Mouse (Mus musculus) mature B cell (primary cell): ENCODE measurements around the gene H1f0.
"Not testable (repeated sequence)": the region's sequence is repeated elsewhere in the genome, so short reads cannot be mapped to it uniquely, and the experiment has no call there.

Source experiments
- in situ Hi-C: fragments of 300-500 bp; cut with MboI; formaldehyde crosslinking; loops from 2 replicates; pipeline ENCODE4 v1.14.3; 2019

The H1f0 gene

DNA sequence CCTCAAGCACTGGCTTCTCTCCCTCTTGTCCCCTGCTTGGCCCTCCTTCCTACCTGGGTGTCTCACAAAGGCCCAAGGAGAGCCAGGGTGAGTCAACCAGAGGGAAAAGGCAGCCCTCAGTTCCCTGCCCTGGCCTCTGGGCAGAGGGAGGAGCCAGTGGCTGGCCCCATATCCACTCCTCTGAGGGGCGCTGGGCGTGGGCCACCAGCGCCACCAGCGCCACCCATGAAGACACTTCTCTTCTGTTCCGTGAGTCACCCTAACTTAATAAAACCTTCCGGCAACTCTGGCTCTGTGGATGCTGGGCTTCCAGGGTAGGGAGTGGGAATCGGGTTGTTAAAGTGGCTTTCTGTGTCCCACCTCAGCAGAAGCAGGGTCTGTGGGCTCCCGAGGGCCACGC lies 22.7 kb upstream of the H1f0 start:
- in situ Hi-C loops: no loop called here

DNA sequence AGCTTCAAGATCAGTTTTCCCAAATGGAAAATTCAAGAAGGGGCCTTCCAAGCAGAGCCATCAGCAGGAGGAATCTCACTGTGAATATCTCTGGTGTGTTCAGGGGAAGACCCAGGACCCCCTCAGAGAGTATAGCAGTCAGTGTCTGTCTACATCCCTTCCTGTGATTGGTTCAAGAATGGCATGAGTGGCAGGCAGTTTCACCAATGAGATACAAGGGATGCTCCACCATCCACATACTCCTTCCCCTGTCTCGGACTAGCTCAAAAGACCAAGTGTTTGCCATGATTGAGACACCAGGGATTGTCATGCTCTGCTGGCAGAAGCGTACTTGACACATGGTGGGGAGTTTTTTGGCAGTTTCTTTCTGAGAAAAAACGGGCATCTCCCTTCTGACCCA lies 21.6 kb upstream of the H1f0 start:
- in situ Hi-C loops: no loop called here

GRCm38 (mm10) chr15:79007059-79007458 lies 21.2 kb upstream of the H1f0 start:
- in situ Hi-C loops: no loop called here

DNA sequence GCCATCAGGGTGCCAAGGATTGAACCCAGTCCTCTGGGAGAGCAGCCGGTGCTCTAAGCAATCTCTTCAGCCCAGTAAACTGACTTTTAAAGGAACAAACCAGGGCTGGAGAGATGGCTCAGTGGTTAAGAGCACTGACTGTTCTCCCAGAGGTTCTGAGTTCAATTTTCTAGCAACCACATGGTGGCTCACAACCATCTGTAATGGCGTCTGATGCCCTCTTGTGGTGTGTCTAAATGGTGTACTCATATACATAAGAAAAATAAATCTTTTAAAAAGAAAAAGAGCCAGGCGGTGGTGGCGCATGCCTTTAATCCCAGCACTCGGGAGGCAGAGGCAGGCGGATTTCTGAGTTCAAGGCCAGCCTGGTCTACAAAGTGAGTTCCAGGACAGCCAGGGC lies 20.4 kb upstream of the H1f0 start:
- in situ Hi-C loops: not testable (repeated sequence)

DNA sequence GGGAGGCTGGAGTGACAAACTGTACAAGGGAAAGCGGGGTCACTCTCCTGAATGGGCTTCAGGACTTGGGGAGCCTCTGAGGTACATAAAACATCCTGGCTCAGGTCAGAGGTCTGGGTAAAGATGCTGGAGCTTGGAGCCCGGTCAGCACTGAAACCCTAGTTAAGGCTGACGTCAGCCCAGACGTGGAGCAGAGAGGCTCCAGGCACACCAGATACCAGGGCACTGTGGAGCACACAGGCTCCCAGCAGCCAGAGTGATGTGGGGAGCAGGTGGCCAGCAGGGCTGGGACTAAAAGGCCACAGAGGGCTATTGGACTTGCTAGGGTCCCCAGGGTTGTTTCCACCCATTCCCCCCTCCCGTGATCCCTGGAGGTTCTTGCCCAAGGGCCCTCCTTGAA lies 18.5 kb upstream of the H1f0 start:
- in situ Hi-C loops: no loop called here

- in situ Hi-C loops: no loop called here
Observed at GRCm38 (mm10) chr15:79011550-79011949, 16.7 kb upstream of the H1f0 start.

GRCm38 (mm10) chr15:79013382-79013781 lies 14.9 kb upstream of the H1f0 start:
- in situ Hi-C loops: no loop called here

- in situ Hi-C loops: no loop called here
Observed at GRCm38 (mm10) chr15:79018191-79018590, 10.1 kb upstream of the H1f0 start.

- in situ Hi-C loops: no loop called here
Observed at GRCm38 (mm10) chr15:79018886-79019285, 9.4 kb upstream of the H1f0 start.

- in situ Hi-C loops: no loop called here
Observed at GRCm38 (mm10) chr15:79022671-79023230, 5.5 kb upstream of the H1f0 start.

- in situ Hi-C loops: no loop called here
Observed at GRCm38 (mm10) chr15:79023366-79023765, 4.9 kb upstream of the H1f0 start.

DNA sequence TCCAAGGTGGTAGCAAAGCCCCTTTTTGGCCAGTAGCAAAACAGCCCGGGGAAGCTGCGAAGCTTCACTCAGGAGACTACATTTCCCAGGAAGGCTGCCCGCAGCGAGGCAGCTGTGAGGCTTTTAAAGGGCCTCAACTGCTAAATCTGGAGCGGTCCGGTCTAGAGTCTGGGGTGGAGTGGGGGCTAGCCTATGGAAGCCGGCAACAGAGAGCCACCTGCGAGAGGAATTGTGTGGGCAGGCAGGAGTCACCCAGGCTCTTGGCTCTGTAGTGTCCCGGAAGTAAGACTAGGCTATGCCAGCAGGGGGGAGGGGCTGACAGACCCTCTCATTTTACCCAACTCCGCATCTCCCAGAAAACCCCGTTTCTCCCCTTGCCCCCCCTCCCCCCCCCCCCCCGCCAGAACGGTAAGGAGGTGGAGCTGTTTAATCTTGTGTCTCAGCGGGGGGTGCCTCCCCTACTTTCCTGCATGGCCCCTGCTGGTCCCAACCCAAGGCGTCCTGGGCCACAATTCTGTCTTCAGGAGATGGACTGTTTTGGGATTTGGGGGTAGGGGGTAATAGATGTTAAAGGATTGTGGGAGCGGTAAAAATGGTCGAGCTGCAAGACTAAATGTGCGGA lies 2.5 kb upstream of the H1f0 start:
- in situ Hi-C loops: no loop called here

DNA sequence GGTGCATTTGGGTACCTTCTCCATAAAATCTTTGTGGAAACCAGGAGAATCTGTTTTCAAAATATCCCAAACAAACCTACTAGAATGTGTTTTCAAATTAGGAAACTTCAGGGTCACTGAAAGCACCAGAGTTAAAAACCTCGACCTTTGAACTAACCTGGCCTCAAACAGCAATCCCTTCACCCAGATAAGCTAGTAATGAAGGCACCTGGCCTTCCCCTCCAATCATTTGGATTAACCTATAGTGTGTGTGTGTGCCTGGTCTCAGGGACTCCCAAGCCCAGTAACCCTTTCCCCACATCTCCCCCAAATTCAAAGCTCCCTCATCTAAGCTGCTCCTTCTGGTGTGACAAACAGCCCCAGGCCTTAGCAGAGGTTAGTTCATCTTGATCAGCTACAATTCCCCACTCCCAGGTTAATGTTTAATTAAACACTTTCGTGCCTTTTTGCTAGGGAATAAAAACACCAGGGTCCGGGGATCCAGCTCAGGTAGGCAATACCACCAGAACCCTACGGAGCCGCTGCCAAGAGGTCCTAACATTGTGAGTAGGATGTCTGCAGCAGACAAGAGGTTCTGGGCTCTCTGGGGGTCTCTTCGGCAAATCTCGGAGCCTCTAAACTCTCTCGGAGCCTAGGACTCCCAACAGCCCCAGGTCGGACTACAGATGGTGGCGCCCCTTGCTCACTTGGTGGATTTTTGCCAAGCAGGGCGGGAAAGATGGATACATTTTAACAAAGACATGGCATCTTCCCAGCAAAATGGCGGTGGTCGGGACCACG lies 1.5 kb upstream of the H1f0 start:
- in situ Hi-C loops: no loop called here

DNA sequence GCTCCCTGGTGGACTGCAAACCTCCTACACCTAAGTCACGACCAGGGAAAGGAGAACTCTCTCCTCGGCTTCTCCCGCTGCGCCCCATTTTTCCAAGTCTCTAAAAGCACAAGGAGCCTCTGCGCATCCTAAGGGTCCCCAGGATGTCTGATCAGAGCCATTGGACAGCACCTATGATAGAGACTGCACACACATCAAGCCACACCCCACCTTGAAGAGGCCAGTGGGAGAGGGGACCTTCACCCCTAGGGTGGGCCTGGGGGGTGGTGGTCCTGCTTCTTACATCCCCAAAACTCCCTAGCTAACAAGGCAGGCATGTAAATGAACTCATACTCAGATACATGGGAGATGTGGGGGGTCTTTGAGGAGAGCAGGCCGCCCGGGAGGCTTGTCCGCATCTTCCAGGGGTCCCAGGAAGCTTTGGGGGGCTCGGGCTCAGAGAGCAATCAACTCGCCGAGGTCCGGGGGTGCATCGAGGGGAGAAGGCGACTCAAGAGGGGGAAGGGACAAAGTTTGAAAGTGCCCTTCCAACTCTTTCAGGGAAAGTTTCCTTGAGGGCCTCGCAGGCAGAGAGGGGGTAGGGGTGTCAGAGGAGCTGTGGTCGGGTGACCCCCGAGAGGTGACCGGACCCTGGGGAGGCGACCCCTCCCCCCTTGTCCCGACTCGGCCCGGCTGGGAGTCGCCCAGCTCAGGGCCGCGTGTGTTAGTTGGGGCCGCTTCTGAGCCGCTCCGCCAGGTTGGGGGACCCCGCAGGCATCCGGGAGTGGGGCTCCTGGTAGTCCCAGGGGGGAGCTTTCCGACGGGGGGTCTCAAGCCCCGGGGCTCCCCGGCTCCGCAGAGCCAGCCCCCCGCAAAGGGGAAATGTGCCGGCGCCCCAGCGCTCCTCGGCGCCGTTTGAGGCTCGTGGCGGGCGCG lies 702 bp upstream of the H1f0 start:
- in situ Hi-C loops: no loop called here

- in situ Hi-C loops: no loop called here
Observed at GRCm38 (mm10) chr15:79028823-79029484, 704 bp downstream of the H1f0 start.

DNA sequence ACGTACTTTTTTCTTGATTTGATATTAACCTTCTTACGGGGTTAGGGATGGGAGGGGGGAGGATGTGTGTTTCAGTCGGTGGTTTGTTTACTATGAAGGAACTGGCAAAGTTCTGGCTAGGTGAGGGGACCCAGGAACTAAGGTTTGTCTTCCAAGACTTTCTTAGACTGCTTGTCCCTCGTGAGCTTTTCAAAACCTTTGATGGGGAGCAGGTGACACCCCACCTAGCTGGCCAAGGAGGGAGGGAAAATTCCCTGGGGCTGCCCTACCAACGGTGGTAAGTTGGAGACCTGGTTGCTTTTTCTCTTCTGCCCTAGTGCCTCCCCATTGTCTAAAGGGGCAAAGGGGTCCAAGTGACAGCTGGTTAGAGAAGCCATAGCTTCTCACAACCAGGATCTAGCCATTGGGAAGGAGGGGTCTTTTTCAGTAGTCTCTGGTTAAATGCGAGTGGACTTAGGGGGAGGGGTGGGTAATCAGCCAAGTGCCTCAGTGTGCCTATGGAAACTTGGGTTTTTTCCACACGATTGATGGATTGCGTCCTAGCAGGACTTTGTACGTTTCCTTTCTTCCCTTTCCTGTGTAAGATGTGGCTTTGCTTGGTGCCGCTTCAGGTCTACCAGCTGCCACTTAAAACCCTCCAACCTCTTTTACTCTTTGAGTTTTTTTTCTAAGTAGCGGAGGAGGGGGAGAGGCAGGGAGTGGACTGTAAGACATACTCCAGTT lies 1.4 kb downstream of the H1f0 start:
- in situ Hi-C loops: no loop called here

DNA sequence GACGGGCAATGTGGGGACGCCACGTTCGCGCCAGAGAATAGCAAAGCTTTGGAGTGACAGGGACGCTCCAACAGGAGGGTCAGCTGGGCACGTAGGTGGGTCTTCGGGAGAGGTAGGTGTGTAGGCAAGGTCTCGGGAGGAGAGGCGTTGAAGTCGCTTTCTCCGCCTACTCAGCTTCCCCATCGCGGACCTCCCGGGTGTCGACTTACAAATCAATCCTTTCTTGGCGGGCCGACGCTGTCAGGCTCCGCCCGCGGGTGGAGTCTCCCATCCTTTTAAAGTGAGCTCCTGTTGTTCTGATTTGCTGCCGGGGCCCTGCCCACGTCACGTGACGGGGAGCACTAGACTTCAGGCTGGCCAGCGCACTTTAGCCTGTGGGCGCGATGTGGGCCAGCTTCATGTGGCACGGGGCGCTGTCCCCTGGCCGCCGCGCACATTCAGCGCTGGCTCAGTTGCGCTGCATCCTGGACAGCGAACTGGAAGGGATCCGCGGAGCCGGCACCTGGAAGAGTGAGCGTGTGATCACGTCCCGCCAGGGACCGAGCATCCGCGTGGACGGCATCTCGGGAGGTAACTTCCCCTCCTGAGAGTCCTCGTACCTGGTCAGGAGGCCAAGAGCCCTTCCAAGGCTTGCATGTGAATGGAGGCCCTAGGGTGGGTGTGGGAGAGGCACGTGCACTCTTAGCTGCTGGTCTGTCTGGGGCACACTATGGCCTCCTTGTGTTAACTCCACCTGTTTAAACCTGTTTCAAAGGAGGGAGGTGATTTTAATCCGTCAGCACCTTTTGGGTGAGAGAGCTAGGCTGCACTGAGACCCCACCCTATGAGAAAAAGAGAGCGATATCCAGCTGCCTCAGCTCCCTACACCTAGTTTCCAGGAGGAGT lies 2.5 kb downstream of the H1f0 start:
- in situ Hi-C loops: no loop called here

- in situ Hi-C loops: not testable (repeated sequence)
Observed at GRCm38 (mm10) chr15:79031908-79032307, 3.7 kb downstream of the H1f0 start.

- in situ Hi-C loops: no loop called here
Observed at GRCm38 (mm10) chr15:79037913-79038328, 9.7 kb downstream of the H1f0 start.

- in situ Hi-C loops: no loop called here
Observed at GRCm38 (mm10) chr15:79038331-79038730, 10.1 kb downstream of the H1f0 start.
